Mouse (Mus musculus): ENCODE results near the gene Tnik. TPM values are rescaled to one million over a fixed set of nuclear protein-coding genes. Genes with fewer than 3 reads are reported as not detected.

Tnik gene
- polyA plus RNA-seq, 1 experiment: 23.6 TPM

GRCm38 (mm10) chr3:28399593-28400216 is 136.7 kb downstream of the Tnik start:
- Histone ChIP-seq H3K27me3 (ENCODE audit: control insufficient read depth, insufficient read depth, low read length) (no peaks in the 10 kb centered on the region), H3K36me3 (ENCODE audit: control insufficient read depth, insufficient read depth, low read length) (no peaks in the 10 kb centered on the region), H3K4me3 (ENCODE audit: control insufficient read depth, insufficient read depth, low read length) (no peak overlapping the region), H3K4me1 (replicated peaks; ENCODE audit: control insufficient read depth, insufficient read depth, low read length) (peaks cover under 1% of the 10 kb centered on the region), H3K27ac (ENCODE audit: control insufficient read depth, insufficient read depth, low read length) (no peak overlapping the region)
- TF ChIP-seq POLR2A (IDR thresholded peaks at IDR 0.05; ENCODE audit: control insufficient read depth, extremely low read depth, insufficient read depth, low read length, poor library complexity) (no peak), CTCF (IDR thresholded peaks at IDR 0.05; ENCODE audit: borderline replicate concordance, control insufficient read depth, extremely low read depth, insufficient read depth, low read length, poor library complexity) (no peak)
- WGBS: 89% methylated on average over 9 of the region's 9 CpGs
- no peak for DNase-seq

GRCm38 (mm10) chr3:28401335-28401734 is 138.3 kb downstream of the Tnik start:
- WGBS: 95% methylated on average over 9 of the region's 9 CpGs
- Histone ChIP-seq H3K36me3 (ENCODE audit: control insufficient read depth, insufficient read depth, low read length) (no peaks in the 10 kb centered on the region), H3K4me1 (replicated peaks; ENCODE audit: control insufficient read depth, insufficient read depth, low read length) (peaks cover 5% of the 10 kb centered on the region), H3K4me3 (ENCODE audit: control insufficient read depth, insufficient read depth, low read length) (no peak overlapping the region), H3K27me3 (ENCODE audit: control insufficient read depth, insufficient read depth, low read length) (no peaks in the 10 kb centered on the region), H3K27ac (ENCODE audit: control insufficient read depth, insufficient read depth, low read length) (no peak overlapping the region)
- TF ChIP-seq POLR2A (IDR thresholded peaks at IDR 0.05; ENCODE audit: control insufficient read depth, extremely low read depth, insufficient read depth, low read length, poor library complexity) (no peak), CTCF (IDR thresholded peaks at IDR 0.05; ENCODE audit: borderline replicate concordance, control insufficient read depth, extremely low read depth, insufficient read depth, low read length, poor library complexity) (no peak)
- DNase-seq: no peak

GRCm38 (mm10) chr3:28402221-28402620 is 139.2 kb downstream of the Tnik start:
- WGBS: 65% methylated on average over 6 of the region's 6 CpGs
- Histone ChIP-seq H3K27me3 (ENCODE audit: control insufficient read depth, insufficient read depth, low read length) (no peaks in the 10 kb centered on the region), H3K4me3 (ENCODE audit: control insufficient read depth, insufficient read depth, low read length) (no peak overlapping the region), H3K27ac (ENCODE audit: control insufficient read depth, insufficient read depth, low read length) (no peak overlapping the region), H3K36me3 (ENCODE audit: control insufficient read depth, insufficient read depth, low read length) (no peaks in the 10 kb centered on the region), H3K4me1 (replicated peaks; ENCODE audit: control insufficient read depth, insufficient read depth, low read length) (peaks cover 9% of the 10 kb centered on the region)
- TF ChIP-seq CTCF (IDR thresholded peaks at IDR 0.05; ENCODE audit: borderline replicate concordance, control insufficient read depth, extremely low read depth, insufficient read depth, low read length, poor library complexity) (no peak), POLR2A (IDR thresholded peaks at IDR 0.05; ENCODE audit: control insufficient read depth, extremely low read depth, insufficient read depth, low read length, poor library complexity) (no peak)
- DNase-seq: peak; percentile 37

GRCm38 (mm10) chr3:28405391-28405790 is 142.4 kb downstream of the Tnik start:
- WGBS: 56% methylated on average over 2 of the region's 2 CpGs
- no peak for DNase-seq

DNA sequence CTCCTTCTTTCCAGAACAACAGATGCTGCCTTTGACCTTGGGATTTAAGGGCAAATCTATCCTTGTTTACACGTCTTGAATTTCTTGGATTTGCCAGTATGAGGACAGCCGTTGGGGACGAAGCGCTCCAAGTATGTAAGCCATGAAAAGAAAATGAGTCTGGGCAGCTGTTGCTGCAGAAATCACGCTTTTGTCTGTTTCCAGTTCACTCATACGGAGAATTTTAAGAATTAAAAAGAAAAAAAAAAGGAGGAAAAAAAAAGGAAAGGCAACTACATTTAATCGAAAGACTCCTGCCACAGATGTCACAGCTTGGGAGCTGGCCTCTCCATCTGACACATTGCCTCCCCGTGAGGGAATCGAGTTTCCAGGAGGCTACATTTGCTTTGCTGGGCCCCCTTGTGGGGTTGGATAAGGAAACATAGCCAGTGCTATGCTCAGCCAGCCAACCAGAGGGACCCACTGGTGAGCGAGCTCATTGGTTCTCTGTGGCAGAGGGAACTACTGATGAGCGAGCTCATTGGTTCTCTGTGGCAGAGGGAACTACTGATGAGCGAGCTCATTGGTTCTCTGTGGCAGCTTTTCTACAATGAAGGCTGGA is 145.9 kb downstream of the Tnik start:
- no peak overlapping the region for H3K27ac ChIP-seq (ENCODE audit: control insufficient read depth, insufficient read depth, low read length)
- no peaks in the 10 kb centered on the region for H3K27me3 ChIP-seq (ENCODE audit: control insufficient read depth, insufficient read depth, low read length)
- WGBS: 88% methylated on average over 12 of the region's 12 CpGs
- peaks cover 9% of the 10 kb centered on the region for H3K4me1 ChIP-seq (replicated peaks; ENCODE audit: control insufficient read depth, insufficient read depth, low read length)
- H3K36me3 ChIP-seq (ENCODE audit: control insufficient read depth, insufficient read depth, low read length): no peaks in the 10 kb centered on the region
- DNase-seq: no peak
- no peak for TF ChIP-seq POLR2A (IDR thresholded peaks at IDR 0.05; ENCODE audit: control insufficient read depth, extremely low read depth, insufficient read depth, low read length, poor library complexity)
- no peak for TF ChIP-seq CTCF (IDR thresholded peaks at IDR 0.05; ENCODE audit: borderline replicate concordance, control insufficient read depth, extremely low read depth, insufficient read depth, low read length, poor library complexity)
- H3K4me3 ChIP-seq (ENCODE audit: control insufficient read depth, insufficient read depth, low read length): no peak overlapping the region

More at GRCm38 (mm10) chr3:28405391-28405790, 142.4 kb downstream of the Tnik start:
- no peak overlapping the region for H3K4me3 ChIP-seq (ENCODE audit: control insufficient read depth, insufficient read depth, low read length)
- peaks cover 9% of the 10 kb centered on the region for H3K4me1 ChIP-seq (replicated peaks; ENCODE audit: control insufficient read depth, insufficient read depth, low read length)
- TF ChIP-seq POLR2A (IDR thresholded peaks at IDR 0.05; ENCODE audit: control insufficient read depth, extremely low read depth, insufficient read depth, low read length, poor library complexity) (no peak), CTCF (IDR thresholded peaks at IDR 0.05; ENCODE audit: borderline replicate concordance, control insufficient read depth, extremely low read depth, insufficient read depth, low read length, poor library complexity) (no peak)
- no peaks in the 10 kb centered on the region for H3K27me3 ChIP-seq (ENCODE audit: control insufficient read depth, insufficient read depth, low read length)
- no peak overlapping the region for H3K27ac ChIP-seq (ENCODE audit: control insufficient read depth, insufficient read depth, low read length)
- H3K36me3 ChIP-seq (ENCODE audit: control insufficient read depth, insufficient read depth, low read length): no peaks in the 10 kb centered on the region

- 85% methylated on average over 3 of the region's 3 CpGs for WGBS
- no peak for DNase-seq
- TF ChIP-seq CTCF (IDR thresholded peaks at IDR 0.05; ENCODE audit: borderline replicate concordance, control insufficient read depth, extremely low read depth, insufficient read depth, low read length, poor library complexity) (no peak), POLR2A (IDR thresholded peaks at IDR 0.05; ENCODE audit: control insufficient read depth, extremely low read depth, insufficient read depth, low read length, poor library complexity) (no peak)
These were observed 147.3 kb downstream of the Tnik start for GRCm38 (mm10) chr3:28410269-28410668.

More at GRCm38 (mm10) chr3:28410269-28410668, 147.3 kb downstream of the Tnik start:
- Histone ChIP-seq H3K27me3 (ENCODE audit: control insufficient read depth, insufficient read depth, low read length) (no peaks in the 10 kb centered on the region), H3K36me3 (ENCODE audit: control insufficient read depth, insufficient read depth, low read length) (no peaks in the 10 kb centered on the region), H3K4me1 (replicated peaks; ENCODE audit: control insufficient read depth, insufficient read depth, low read length) (peaks cover 5% of the 10 kb centered on the region; the same call in 1 of the 2 replicates), H3K27ac (ENCODE audit: control insufficient read depth, insufficient read depth, low read length) (no peak overlapping the region), H3K4me3 (ENCODE audit: control insufficient read depth, insufficient read depth, low read length) (no peak overlapping the region)

Data from thymus, adult 2 months (tissue).